Mouse (Mus musculus) cortical plate, adult 2 months (tissue): ENCODE results near the gene 2610028H24Rik.

Source experiments
- CTCF ChIP-seq: fragments of 200-500 bp; IDR thresholded peaks from 2 replicates; pipeline ENCODE4 v1.5.1; 2011; ENCODE audit warnings: mild to moderate bottlenecking, control low read depth, low read length; ENCODE audit not compliant: insufficient read depth; ENCODE audit errors: extremely low read depth
- POLR2A ChIP-seq: fragments of 200-500 bp; IDR thresholded peaks from 2 replicates; pipeline ENCODE4 v1.6.1; 2011; ENCODE audit warnings: mild to moderate bottlenecking, low read length, control low read depth; ENCODE audit not compliant: insufficient read depth; ENCODE audit errors: extremely low read depth

DNA sequence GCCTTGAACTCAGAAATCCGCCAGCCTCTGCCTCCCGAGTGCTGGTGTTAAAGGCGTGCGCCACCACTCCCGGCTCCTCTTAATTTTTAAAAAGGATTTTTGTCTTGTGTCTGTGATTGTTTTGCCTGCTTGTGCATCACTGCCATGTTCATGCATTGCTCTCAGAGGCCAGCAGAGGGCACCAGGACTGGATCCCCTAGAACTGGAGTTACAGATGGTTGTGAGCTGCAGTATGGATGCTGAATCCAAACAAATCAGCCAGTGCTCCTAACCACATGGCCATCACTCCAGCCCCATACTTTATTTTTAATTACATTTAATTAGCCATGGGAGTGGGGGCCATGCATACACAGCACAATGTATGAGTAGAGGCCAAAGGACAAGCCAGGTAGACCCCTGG lies 6.4 kb downstream of the 2610028H24Rik start:
- TF ChIP-seq POLR2A (no peak), CTCF (peak; percentile 69)
